Comparison of ENCODE assay signal across 9 mouse cellular contexts in the genomic region with DNA sequence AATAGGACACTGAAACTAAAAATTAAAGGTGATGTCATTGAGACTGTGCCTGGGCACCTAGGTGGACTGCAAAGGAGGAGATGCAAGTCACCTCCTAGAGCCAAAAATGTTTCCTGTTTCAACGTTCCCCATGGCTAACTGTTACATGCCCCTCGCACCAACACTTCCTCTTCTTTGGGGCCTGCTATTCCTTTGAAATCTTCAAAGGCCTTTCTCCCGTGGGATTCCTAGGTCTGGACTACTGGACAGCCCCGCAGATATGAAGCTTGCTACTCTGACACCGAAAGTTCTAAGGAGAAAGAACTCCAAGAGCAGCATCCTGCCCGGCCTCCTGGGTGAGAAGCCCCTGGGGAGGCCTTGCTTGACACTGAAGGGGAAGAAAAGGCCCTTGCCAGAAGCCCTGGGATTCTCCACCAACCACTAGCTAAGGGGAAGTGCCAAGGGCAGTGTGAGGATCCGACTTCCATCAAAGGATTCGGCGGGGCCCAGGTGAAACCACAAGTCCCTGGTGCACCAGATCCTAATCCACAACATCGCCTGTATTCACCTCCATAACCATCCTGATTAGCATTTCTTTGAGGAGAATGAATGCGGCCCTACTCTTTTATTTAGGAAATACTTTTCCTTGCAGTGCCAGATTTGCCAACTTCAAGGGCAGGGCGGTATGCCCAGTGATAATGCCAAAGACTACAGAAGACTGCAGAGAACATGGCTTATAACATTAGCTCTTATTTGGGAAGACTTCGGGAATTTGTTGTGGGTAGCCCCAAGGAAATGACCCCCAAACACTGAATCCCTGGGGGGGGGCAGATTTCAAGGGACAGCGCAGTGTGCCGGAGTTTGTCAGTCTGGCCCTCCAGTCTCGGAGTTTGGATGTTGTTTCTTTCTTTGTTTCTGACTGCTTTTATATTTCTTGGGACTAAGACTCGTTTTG. TPM values are rescaled to one million over a fixed set of nuclear protein-coding genes. Genes with fewer than 3 reads are reported as not detected.
DNase-seq lines count a peak whose midpoint lies in the region; ATAC-seq and TF ChIP-seq lines count a peak whose summit lies in the region.
"Had no signal": no experiment of that assay in that cellular context is flagged by ENCODE, and none has a peak within 500 bp of the region (broad histone marks: within the 10 kb centered on the region; RNA-seq: fewer than 3 reads in every experiment).

No protein-coding gene starts in this region.

- 18% methylated on average over 17 of the region's 17 CpGs for WGBS in forebrain, embryonic 16.5 days
- WGBS in limb, embryonic 11.5 days: 20% methylated on average over 17 of the region's 17 CpGs
- 21% methylated on average over 17 of the region's 17 CpGs for WGBS in midbrain, postnatal 0 days

- no peak for ATAC-seq in forebrain, embryonic 16.5 days
- ATAC-seq in limb, embryonic 11.5 days (ENCODE audit: insufficient number of reproducible peaks, low FRiP score, low TSS enrichment, low read depth): no peak
- no peak for ATAC-seq in midbrain, postnatal 0 days (ENCODE audit: low FRiP score)

- H3K27ac ChIP-seq in forebrain, embryonic 16.5 days (ENCODE audit: low read length): no peak overlapping the region
- H3K27ac ChIP-seq in limb, embryonic 11.5 days (replicated peaks; ENCODE audit: low read depth, low read length): no peak overlapping the region
- peak overlapping the region; percentile 39; the same call in 1 of the 2 replicates for H3K27ac ChIP-seq in midbrain, postnatal 0 days (ENCODE audit: low read depth, low read length)

- H3K36me3 ChIP-seq in C2C12 (ENCODE audit: control insufficient read depth, insufficient read depth): peaks cover 20% of the 10 kb centered on the region
- no peaks in the 10 kb centered on the region for H3K36me3 ChIP-seq in forebrain, embryonic 16.5 days (ENCODE audit: control insufficient read depth, insufficient read depth)
- H3K36me3 ChIP-seq in limb, embryonic 11.5 days (ENCODE audit: control insufficient read depth, insufficient read depth, low read length): no peaks in the 10 kb centered on the region
- H3K36me3 ChIP-seq in midbrain, postnatal 0 days (ENCODE audit: insufficient read depth, low read length): no peaks in the 10 kb centered on the region
- H3K36me3 ChIP-seq: G1E had no signal

- peaks cover 65% of the 10 kb centered on the region for H3K79me2 ChIP-seq in C2C12 (ENCODE audit: control insufficient read depth, insufficient read depth)

- TF ChIP-seq CTCF in C2C12 (IDR thresholded peaks at IDR 0.05; ENCODE audit: control insufficient read depth, insufficient read depth, insufficient read length): no peak
- no peak for TF ChIP-seq CTCF in midbrain, postnatal 0 days (IDR thresholded peaks at IDR 0.05)

- peak overlapping the region; percentile 85 for H3K4me2 ChIP-seq in forebrain, embryonic 16.5 days (ENCODE audit: low read length)
- peak overlapping the region; percentile 86 for H3K4me2 ChIP-seq in limb, embryonic 11.5 days (ENCODE audit: low read depth, severe bottlenecking)
- peak overlapping the region; percentile 94 for H3K4me2 ChIP-seq in midbrain, postnatal 0 days (ENCODE audit: low read depth, low read length, poor library complexity, severe bottlenecking)

- peak overlapping the region; percentile 68 for H3K4me3 ChIP-seq in C2C12 (ENCODE audit: insufficient read depth, poor library complexity, severe bottlenecking)
- H3K4me3 ChIP-seq in forebrain, embryonic 16.5 days (replicated peaks; ENCODE audit: low read length): peak overlapping the region; percentile 65
- peak overlapping the region; percentile 59 for H3K4me3 ChIP-seq in limb, embryonic 11.5 days (ENCODE audit: low read depth, low read length)
- peak overlapping the region; percentile 89 for H3K4me3 ChIP-seq in midbrain, postnatal 0 days (ENCODE audit: low read depth, low read length)

- peaks cover 57% of the 10 kb centered on the region for H3K79me3 ChIP-seq in C2C12 (ENCODE audit: low read depth)

- peak; percentile 7 for DNase-seq in embryo, embryonic 10.5 days (ENCODE audit: low spot score)
- DNase-seq in embryo, embryonic 10 days (ENCODE audit: low spot score): no peak
- peak; percentile 31 for DNase-seq in limb, embryonic 11.5 days (ENCODE audit: low spot score)
- DNase-seq in midbrain, postnatal 0 days (ENCODE audit: low spot score): peak; percentile 34
- DNase-seq in right cerebral cortex, postnatal 25 days: no peak
- DNase-seq in frontal cortex, postnatal 10 days (ENCODE audit: low spot score in 2 of 2): no peak

- H3K4me1 ChIP-seq in forebrain, embryonic 16.5 days (replicated peaks; ENCODE audit: control insufficient read depth, insufficient read depth, low read length): peaks cover 36% of the 10 kb centered on the region
- H3K4me1 ChIP-seq in limb, embryonic 11.5 days (ENCODE audit: control insufficient read depth, insufficient read depth, low read length): peaks cover 10% of the 10 kb centered on the region
- H3K4me1 ChIP-seq in midbrain, postnatal 0 days (ENCODE audit: insufficient read depth, low read length): peaks cover 13% of the 10 kb centered on the region

- H3K9me3 ChIP-seq in forebrain, embryonic 16.5 days (ENCODE audit: control insufficient read depth, low read length): no peaks in the 10 kb centered on the region
- no peaks in the 10 kb centered on the region for H3K9me3 ChIP-seq in limb, embryonic 11.5 days (ENCODE audit: control insufficient read depth, low read length)
- no peaks in the 10 kb centered on the region for H3K9me3 ChIP-seq in midbrain, postnatal 0 days (ENCODE audit: low read length)
- H3K9me3 ChIP-seq: G1E had no signal

- peak overlapping the region; percentile 87 for H3ac ChIP-seq in C2C12 (ENCODE audit: control insufficient read depth, insufficient read length, low read depth)

- no peaks in the 10 kb centered on the region for H3K27me3 ChIP-seq in C2C12 (ENCODE audit: control insufficient read depth, insufficient read depth, insufficient read length)
- H3K27me3 ChIP-seq in forebrain, embryonic 16.5 days (replicated peaks; ENCODE audit: control insufficient read depth, insufficient read depth, low read length): no peaks in the 10 kb centered on the region
- H3K27me3 ChIP-seq in limb, embryonic 11.5 days (ENCODE audit: control insufficient read depth, insufficient read depth, low read length): no peaks in the 10 kb centered on the region
- H3K27me3 ChIP-seq in midbrain, postnatal 0 days (ENCODE audit: insufficient read depth, low read length): no peaks in the 10 kb centered on the region

- peak overlapping the region; percentile 83 for H3K9ac ChIP-seq in forebrain, embryonic 16.5 days (replicated peaks; ENCODE audit: low read depth, low read length)
- peak overlapping the region; percentile 75; the same call in 1 of the 2 replicates for H3K9ac ChIP-seq in limb, embryonic 11.5 days (ENCODE audit: low read length)
- H3K9ac ChIP-seq in midbrain, postnatal 0 days (replicated peaks; ENCODE audit: low read length, poor library complexity, severe bottlenecking): peak overlapping the region; percentile 84; the same call in 1 of the 2 replicates

TF ChIP-seq in C2C12, 6 proteins besides CTCF, POLR2A, EP300 and RAD21:
- TF ChIP-seq MAX (IDR thresholded peaks at IDR 0.05) (no peak), MYOG (IDR thresholded peaks at IDR 0.05; ENCODE audit: control insufficient read depth, extremely low read depth, insufficient read length) (no peak), CEBPB (IDR thresholded peaks at IDR 0.05; ENCODE audit: low read depth) (no peak), USF1 (IDR thresholded peaks at IDR 0.05; ENCODE audit: low read depth) (no peak), FOSL1 (IDR thresholded peaks at IDR 0.05; ENCODE audit: insufficient read depth, low read length, poor library complexity, severe bottlenecking) (no peak)
TF ChIP-seq in C2C12: peak in this region for 0.

RNA-seq across cellular contexts. Expression of gene Rab31, which starts 1.3 kb away (rescaled TPM):
- 144 TPM for polyA plus RNA-seq in C2C12 (2012; fragmentation: generic; extraction: Trizol)
- 73.5 and 83.6 TPM in 2 replicates for polyA plus RNA-seq in forebrain, embryonic 16.5 days (2015; fragmentation: Nextera tagmentation; extraction: Ambion mirVana)
- polyA plus RNA-seq in limb, embryonic 11.5 days (2014; fragmentation: Nextera tagmentation; extraction: Ambion mirVana): 53.2 and 56.0 TPM in 2 replicates
- total RNA-seq in midbrain, postnatal 0 days (2014; rRNA removed): 81.1 and 88.1 TPM in 2 replicates
- 66.8 and 67.6 TPM in 2 replicates for polyA plus RNA-seq in midbrain, postnatal 0 days (2015; fragmentation: Nextera tagmentation; extraction: Ambion mirVana)

RNA-seq across cellular contexts. Expression of gene Ppp4r1, which starts 11.1 kb away (rescaled TPM):
- 61.8 TPM for polyA plus RNA-seq in C2C12 (2012; fragmentation: generic; extraction: Trizol)
- polyA plus RNA-seq in forebrain, embryonic 16.5 days (2015; fragmentation: Nextera tagmentation; extraction: Ambion mirVana): 47.8 and 54.6 TPM in 2 replicates
- polyA plus RNA-seq in limb, embryonic 11.5 days (2014; fragmentation: Nextera tagmentation; extraction: Ambion mirVana): 62.4 and 64.0 TPM in 2 replicates
- 45.6 and 58.3 TPM in 2 replicates for total RNA-seq in midbrain, postnatal 0 days (2014; rRNA removed)
- 24.2 and 28.6 TPM in 2 replicates for polyA plus RNA-seq in midbrain, postnatal 0 days (2015; fragmentation: Nextera tagmentation; extraction: Ambion mirVana)

Comparison
In these comparisons a context has a peak if more than half of its experiments do, and no peak if none do; other contexts are left out.
1. DNase-seq: peak in embryo, embryonic 10.5 days (single experiment), limb, embryonic 11.5 days (single experiment) and midbrain, postnatal 0 days (single experiment); none in embryo, embryonic 10 days (single experiment), right cerebral cortex, postnatal 25 days (single experiment) and frontal cortex, postnatal 10 days (0 of 2).
2. Peak in every context shown above with its lines, with median percentiles within 50 percentile points of each other: H3K4me3 ChIP-seq, H3K4me2 ChIP-seq and H3K9ac ChIP-seq.